Mouse (Mus musculus) monocyte, adult 5-6 weeks (primary cell): ENCODE data around the gene Ednra. TPM values are rescaled to one million over a fixed set of nuclear protein-coding genes. Genes with fewer than 3 reads are reported as not detected.
"Not testable (repeated sequence)": the region's sequence is repeated elsewhere in the genome, so short reads cannot be mapped to it uniquely, and the experiment has no call there.

ENCODE experiments used
- ATAC-seq: fragments of 153-309, 156-312 bp; replicated peaks from 2 replicates; pipeline ENCODE4 v1.8.0; 2017; ENCODE audit warnings: mild to moderate bottlenecking; ENCODE audit not compliant: low TSS enrichment, insufficient number of reproducible peaks, severe bottlenecking, poor library complexity, low FRiP score
- total RNA-seq: library from RNA; stranded (forward); fragments of 200-1000, 200-491, 200-594 nt; gene quantifications from 3 replicates; pipeline ENCODE4 v1.2.3, GENCODE M21; 2017

The Ednra gene
- total RNA-seq, 1 experiment from 2014 or later, result not detected

DNA sequence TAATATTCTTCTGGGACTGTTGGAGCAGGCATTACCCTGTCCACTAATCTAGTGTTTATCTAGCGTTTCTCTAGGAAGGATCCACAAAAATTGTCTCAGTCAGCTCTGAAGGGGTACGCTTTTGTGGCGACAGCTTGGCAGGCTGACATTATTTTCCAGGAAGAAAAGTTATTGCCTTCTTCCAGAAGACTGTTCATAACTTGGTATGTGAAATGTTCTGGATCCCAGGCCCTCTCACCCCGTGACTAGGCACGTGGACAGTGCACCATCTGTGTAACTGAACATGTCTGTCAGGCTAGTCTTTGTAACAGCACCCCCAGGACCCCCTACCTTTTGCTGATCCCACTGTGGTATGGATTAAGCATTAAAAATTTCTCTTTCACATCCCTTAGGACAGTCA, 1.1 kb upstream of the Ednra start:
- no peak for ATAC-seq

DNA sequence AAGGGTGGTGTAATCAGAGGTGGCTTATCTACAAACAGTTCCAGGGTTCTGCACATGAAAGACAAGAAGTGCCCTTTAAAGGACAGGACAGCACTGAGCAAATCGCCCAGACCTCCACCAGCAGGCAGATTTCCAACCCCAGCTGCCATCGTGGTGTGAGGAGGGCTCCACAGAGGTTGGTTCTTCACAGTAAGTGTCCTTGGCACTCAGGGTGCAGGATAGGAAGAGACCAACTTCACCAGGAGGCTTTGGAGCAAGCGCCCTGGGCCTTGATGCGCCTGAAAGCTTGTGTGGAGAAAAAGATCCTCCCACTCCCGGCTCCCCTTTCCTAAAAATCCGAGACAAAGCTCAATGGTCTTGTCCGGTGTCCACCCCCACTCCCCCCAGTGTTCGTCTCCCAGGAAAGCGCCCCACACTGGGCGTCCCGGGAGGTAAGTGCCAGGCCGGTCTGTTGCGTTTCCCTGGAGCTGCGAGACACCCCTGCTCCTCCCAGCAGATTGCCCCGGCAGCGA, 674 bp downstream of the Ednra start:
- ATAC-seq, result no peak

DNA sequence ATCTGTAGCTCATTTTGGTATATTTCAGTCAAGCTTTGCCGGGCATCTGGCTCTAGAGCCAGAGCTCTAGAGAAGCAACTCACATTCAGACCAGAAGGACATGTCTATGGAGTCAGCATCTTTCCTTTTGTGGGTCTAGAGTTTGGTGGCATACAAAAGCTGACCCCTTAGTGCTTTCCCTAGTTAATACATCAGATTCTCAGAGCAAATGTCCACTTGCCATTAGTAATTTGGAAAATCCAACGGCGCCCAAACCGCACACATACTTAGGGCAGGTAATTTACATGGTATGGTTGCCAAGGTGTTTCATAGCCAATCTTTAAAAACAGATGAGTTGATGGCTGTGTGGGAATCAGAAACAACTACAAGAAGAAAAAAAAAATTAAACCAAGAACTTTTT, 1.2 kb downstream of the Ednra start:
- no peak for ATAC-seq

DNA sequence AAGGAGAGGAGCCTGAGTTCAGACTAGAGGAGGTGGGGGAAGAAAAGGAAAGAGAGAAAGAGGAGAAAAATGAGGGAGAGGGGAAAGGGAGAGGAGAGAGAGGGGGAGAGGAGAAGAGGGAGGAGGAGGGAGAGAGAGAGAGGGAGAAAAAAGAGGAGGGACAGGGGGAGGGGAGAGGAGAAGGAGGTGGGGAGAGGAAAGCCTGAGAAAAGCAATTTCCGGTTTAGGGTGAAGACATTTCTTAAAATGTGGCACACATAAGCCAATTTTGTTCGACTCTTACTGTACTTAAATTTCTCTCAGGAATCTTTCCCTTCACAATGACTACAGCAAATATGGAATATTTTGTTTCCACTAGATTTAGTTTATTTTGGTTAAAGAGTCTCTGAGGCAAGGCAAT, 5.3 kb downstream of the Ednra start:
- no peak for ATAC-seq

DNA sequence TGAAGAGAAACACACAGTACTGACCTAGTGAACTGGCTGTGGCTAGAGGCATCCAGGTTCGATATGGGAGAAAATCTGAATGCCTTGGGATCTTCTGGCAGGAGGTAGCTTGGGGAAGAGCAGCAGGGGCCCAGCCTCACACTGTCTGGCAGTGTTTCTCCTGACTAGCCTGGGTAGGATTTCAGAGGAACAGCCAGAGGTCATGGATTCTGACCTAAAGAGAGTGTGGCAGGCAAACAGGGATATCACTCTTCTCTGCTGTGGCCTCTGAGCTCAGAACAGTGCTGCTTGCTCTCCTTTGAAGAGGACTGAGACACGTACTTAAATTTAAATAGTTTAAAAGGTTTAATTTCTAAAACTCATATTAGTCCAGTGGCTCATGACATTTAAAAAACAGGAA, 7.2 kb downstream of the Ednra start:
- ATAC-seq, result no peak

DNA sequence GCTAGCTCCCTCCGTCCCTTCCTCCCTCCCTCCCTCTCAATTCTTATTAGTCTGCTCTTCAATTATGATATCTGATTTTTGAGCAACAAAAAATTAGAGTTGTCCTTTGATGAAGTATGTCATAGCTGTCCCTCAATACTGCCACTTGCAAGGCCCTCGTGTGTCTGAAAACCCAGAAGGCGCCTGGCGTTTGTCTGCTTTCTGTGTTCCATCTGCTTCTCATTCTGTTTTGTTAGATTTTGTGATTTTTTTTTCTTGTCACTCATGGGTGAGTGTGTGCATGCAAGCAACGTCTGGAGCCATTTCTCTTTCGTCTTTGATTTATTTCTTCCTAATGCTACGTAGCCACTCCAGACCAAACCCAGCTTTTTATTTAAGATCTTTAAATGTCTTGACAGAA, 9.8 kb downstream of the Ednra start:
- ATAC-seq, result no peak

DNA sequence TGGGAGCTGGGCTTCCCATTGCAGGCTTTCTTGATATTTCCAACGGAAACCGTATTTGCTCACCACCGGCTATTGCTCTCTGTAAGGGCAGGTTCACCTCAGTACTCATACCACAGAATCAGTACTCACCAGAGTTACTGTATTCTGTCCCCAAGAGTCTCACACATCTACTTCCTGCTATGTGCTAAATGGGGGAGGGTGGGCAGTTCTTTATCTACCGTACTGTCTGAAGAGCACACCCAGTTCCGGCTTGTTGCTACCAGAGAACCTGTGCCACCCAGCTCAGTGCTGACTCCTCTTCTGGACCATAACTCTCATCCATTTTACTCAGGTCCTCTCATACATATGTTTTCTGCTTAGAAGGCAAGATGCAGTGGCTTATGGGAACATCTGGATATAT, 10.6 kb downstream of the Ednra start:
- no peak for ATAC-seq

DNA sequence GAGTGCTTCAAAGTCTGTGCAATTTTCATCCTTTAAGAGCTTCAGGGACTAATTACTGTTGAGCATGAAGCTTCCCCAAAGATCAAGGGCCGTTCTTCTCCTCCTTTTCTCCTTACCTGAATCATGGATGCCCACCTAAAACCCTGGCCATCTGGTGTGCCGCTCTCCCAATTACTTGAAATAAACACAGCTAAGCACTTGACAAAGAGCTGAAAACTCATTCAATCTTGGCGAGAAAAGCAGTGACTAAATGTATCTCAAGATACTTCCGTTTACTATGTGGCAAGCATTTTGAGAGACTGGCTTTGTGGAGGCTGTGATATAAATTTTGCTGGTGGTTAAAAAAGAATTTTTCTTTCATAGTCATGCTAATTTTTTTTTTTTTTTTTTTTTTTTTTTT, 19.5 kb downstream of the Ednra start:
- ATAC-seq, result no peak

DNA sequence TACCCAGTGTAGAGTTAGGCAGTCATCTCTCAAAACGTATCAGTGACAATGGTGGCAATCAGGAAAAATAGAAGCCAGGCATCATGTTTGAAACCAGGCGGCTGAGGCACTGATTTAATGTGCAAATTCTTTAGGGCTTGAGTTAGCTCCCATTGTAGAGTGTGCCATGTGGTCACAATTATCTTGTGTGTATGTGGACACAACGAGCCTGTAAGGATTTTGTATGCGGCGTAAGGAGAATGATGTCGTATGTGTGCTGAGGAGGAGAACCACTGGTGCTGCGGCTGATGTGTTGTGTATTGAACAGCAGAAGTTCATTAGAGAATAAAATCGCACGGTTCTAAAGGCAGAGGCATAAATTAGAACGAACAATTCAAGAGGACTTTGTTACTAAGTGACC, 26.2 kb downstream of the Ednra start:
- ATAC-seq, result no peak

DNA sequence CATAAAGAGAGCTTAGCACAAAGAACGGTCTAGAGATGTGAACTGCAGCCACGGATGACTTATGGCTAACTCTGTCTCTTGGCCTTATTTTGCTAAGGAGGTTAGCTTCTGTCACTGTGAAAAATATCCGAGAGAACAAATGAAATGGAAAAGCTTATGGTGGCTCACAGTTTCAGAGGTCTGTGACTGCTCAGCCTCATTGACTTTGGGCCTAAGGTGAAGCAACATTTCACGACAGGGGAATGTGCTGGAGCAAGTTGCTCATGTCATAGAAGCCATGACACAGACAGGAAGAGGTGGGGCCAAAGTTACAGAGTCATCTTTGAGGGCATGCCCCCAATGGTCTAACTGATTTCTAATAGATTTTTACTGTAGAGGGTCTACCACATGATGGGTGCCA, 28.1 kb downstream of the Ednra start:
- ATAC-seq, result no peak

DNA sequence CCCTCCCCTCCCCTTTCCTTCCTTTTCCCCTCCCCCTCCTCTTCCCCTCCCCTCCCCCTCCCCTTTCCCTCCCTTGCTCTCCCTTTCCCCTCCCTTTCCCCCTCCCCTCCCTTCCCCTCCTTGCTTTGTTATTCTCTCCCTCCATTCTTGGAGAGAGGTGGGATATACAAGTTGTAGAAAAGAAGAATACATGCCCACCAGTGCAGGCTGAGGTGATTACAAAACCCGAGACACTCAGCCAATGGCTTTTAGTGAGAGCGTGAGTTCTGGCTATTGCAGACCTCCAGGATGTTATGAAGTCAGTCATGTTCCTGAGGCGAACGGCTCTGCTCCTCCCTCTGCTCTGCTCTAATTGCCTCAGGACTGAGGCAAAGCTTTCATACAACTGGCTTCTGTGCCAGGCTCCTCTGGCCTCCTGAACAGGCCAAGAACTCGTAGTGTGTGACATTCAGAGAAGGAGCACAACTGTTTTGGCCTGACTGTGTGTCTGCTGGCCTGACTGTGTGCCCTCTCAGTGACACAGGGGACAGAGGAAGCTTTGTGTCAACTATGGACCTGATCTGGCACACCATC, 28.7 kb downstream of the Ednra start:
- ATAC-seq, result no peak

DNA sequence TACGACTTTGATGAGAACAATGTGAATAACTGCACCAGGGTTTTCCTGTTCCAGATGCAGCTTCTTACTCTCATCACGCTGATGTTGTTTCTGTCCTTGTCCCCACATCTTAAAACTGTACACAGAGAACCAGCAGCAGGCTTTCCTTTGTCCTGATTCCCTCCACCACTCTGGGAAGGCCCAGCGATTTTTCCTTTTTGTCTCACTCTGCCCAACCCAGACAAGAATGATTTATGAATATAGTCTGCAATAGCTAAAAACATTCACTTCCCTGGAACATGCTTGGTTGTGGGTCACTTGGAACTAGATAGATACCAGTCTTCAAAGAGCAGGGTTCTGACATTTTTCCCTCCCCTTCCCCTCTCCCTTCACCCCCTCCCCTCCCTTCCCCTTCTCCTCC, 29.2 kb downstream of the Ednra start:
- ATAC-seq, result no peak

DNA sequence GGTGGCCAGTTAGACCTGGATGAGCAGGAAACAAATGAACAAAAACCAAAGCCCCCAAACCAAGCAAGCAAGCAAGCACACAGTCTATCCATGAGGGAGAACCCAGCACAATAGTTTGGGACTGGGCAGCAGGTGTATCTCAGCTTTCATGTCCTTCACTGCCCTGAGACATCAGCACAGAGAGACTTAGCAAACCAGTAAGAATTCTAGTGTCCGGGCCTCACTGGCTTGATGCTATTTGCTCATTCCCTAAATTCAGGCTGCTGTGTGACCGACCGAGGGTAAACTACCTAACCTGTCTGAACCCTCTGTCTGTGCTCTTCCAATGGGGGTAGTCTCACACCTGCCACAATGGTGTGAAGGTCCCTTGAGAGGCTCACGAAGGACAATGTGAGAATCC, 29.7 kb downstream of the Ednra start:
- no peak for ATAC-seq

DNA sequence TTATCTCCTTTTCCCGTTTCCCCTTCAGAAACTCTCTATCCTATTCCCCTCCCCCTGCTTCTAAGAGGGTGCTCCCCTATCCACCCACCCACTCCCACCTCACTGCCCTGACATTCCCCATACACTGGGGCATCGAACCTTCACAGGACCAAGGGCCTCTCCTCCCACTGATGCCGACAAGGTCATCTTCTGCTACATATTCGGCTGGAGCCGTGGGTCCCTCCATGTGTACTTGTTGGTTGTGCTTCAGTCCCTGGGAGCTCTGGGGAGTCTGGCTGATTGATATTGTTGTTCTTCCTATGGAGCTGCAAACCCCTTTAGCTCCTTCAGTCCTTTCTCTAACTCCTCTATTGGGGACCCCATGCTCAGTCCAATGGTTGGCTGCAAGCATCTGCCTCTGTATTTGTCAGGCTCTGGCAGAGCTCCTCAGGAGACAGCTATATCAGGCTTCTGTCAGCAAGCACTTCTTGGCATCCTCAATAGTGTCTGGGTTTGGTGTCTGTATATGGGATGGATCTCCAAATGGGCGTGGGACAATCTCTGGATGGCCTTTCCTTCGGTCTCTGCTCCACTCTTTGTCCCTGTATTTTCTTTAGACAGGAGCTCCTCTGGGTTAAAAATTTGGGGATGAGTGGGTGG, 34.7 kb downstream of the Ednra start:
- not testable (repeated sequence) for ATAC-seq

DNA sequence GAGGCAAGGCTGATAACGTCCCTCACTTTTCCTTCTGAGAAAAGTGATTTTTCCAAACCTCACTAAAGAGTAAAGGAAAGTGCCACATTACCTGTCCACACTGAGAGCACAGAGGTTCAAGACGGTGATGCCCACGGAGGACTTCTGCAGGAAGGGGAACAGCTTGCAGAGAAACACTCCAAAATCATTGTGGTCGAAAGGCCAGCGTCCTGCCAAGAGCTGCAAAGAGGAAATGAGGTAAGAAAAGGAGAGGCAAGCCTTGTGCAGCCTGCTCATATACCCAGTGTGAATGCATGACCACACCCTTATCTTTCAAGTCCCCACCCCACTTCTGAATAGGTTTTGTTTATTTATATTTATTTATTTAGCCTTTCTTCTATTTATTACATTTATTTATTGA, 35.3 kb downstream of the Ednra start:
- ATAC-seq, result no peak

DNA sequence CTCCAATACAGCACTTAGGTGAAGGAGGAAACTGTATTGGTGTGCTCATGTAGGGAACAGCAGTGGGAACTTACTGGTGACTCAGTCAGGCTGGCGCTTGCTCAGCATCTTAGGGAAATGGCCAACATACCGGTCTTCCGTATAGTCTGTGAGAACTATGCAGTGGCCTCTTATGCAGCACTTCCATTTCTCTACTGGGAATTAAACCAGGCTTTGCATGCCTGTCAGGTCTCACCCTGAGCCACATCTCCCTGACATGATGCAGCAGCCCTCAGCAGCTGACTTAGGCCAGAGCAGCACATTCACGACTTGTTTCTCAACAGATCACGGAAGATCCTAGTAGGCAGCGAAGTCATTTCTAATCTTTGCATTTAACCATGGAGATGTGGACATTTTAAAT, 39.9 kb downstream of the Ednra start:
- ATAC-seq, result no peak

DNA sequence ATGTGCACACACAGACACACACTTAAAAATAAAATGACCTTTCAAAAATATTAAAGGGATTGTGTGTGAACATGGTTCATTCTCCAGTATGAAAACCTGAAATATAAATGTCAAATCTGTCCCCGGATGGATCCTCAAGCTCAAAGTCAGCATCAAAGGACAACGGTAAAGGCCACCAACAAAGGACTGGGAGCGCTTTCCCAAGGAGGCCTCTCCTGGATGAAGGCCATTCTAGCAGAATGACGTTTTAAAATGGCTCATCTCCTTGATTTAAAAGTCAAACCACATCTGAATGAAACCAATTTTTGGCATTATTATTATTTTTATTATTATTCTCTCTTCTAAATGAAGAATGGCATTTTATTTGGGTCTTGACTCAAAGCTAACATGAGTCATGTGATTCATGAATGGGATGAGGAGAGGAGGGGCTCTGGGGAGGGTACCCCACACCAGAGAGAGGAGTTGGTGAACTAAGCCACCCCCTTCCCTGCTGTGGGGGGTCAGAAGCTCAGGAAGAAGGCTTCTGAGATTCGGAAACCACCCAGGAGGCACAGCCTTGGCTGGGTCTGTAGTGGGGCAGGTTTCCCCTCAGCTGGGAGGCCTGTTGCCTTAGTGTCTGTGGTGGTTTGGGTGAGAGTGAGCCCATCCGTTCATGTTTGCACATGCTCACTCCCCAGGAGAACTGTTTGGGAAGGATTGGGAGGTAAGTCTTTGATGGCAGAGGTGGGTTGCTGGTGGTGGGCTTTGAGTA, 40.7 kb downstream of the Ednra start:
- no peak for ATAC-seq

DNA sequence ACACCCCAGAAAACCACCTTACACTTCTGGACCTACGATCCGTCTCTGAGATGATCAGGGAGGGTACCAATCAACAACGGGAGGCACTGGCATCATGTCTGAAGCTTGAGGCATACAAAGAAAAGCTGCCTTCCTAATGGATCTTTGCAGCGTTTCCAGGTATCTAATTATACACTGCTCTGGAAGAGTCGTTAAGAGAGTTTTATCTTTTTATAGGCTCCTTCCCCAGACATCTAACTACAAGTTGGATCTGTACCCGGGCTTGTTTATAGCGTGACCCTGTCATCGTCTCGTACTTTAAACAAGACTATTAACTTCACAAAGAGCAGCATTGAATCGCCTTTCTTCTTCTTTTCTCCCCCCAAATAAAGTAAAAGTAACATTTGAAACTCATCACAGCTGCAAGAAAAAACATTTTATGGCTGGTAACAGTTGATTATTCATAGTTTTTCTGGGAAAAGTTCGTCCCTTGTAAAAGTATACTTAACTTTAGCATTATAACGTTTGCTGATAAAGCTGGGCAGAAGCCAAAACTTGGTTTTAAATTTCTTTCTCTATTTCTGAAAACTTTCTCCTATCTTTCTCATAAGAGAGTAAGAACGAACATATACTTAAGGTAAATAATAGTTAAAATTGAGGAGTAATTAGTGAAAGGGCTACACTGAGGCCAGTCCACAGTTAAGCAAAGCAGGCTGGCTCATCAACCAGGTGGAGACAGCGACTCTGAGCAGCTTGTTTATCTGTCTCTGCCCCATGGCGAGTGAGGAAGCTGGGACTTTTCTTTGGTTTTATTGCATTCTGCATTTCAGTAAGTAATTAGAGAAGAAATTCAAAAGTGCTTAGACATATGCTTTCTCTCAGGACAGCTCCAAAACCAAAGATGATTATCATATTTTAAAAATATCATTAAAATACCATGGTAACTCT, 42.0 kb downstream of the Ednra start:
- no peak for ATAC-seq

DNA sequence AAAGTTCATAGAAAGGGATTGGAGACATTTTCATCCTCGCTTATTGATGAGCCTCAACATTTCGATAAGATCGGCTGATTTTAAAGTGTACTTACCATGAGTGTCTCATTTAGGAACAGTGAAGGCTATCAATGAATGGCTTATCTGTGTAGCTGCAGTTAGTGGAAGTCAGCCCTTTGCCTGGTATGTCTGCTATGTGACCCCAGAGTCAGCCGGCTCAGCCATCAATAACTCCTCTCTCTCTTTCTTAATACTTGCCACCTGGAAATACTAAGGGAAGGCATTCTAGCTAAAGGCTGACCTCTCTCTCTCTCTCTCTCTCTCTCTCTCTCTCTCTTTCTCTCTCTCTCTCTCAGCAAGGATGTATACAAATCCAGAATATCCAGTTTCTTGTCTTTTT, 52.2 kb downstream of the Ednra start:
- no peak for ATAC-seq
